Comparison of ENCODE assay signal across 11 mouse cellular contexts in the genomic region with DNA sequence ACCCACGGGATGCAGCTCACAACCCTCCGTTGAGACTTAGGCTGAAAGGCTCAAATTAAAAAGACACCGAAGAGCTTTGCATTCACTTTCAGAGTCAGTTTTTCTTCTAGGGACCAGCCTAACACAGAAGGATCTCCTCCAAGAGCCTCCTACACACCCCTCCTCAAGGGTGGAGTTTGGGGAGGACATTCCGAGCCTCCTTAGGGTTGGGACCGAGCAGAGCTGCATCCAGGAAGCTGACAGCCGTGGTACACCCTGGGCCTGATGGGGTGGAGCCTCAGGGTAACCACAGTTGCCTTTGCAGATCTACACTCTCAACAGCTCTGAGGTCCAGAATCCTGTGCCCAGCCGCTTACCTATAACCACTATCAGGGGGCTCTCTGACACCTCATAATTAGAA. TPM values are rescaled to one million over a fixed set of nuclear protein-coding genes. Genes with fewer than 3 reads are reported as not detected.
DNase-seq lines count a peak whose midpoint lies in the region; ATAC-seq lines count a peak whose summit lies in the region.
"Had no signal": no experiment of that assay in that cellular context is flagged by ENCODE, and none has a peak within 500 bp of the region (broad histone marks: within the 10 kb centered on the region; RNA-seq: fewer than 3 reads in every experiment).

No protein-coding gene starts in this region.

- H3K4me1 ChIP-seq in kidney, embryonic 15.5 days = no peaks in the 10 kb centered on the region
- peaks cover 3% of the 10 kb centered on the region; the same call in 1 of the 2 replicates for H3K4me1 ChIP-seq in brown adipose tissue, adult 24 weeks (ENCODE audit: control insufficient read depth, insufficient read depth, insufficient read length, low read length)
- H3K4me1 ChIP-seq in midbrain, embryonic 14.5 days (ENCODE audit: control insufficient read depth, insufficient read depth, low read length) = no peaks in the 10 kb centered on the region

- ATAC-seq in kidney, embryonic 15.5 days (replicated peaks; ENCODE audit: low FRiP score) = 0 out of 2 replicates have a peak, but pooled peaks have one; percentile 64
- ATAC-seq in midbrain, embryonic 14.5 days (ENCODE audit: low FRiP score, low TSS enrichment) = no peak
- ATAC-seq: hindbrain, embryonic 16.5 days; midbrain, embryonic 16.5 days had no signal

- no peak overlapping the region for H3K9ac ChIP-seq in kidney, embryonic 15.5 days
- no peak overlapping the region for H3K9ac ChIP-seq in midbrain, embryonic 14.5 days (replicated peaks; ENCODE audit: low read length)

- H3K4me3 ChIP-seq in kidney, embryonic 15.5 days (replicated peaks) = no peak overlapping the region
- H3K4me3 ChIP-seq in brown adipose tissue, adult 24 weeks (ENCODE audit: insufficient read depth, low read depth, low read length) = no peak overlapping the region
- H3K4me3 ChIP-seq in midbrain, embryonic 14.5 days (replicated peaks; ENCODE audit: low read depth, low read length) = no peak overlapping the region

- no peaks in the 10 kb centered on the region for H3K27me3 ChIP-seq in kidney, embryonic 15.5 days
- no peaks in the 10 kb centered on the region for H3K27me3 ChIP-seq in midbrain, embryonic 14.5 days (ENCODE audit: control insufficient read depth, insufficient read depth, low read length)

- peak overlapping the region; percentile 7; the same call in 1 of the 2 replicates for H3K27ac ChIP-seq in kidney, embryonic 15.5 days
- peak overlapping the region; percentile 53; the same call in 1 of the 2 replicates for H3K27ac ChIP-seq in brown adipose tissue, adult 24 weeks (replicated peaks; ENCODE audit: low read depth, low read length)
- no peak overlapping the region for H3K27ac ChIP-seq in midbrain, embryonic 14.5 days (replicated peaks; ENCODE audit: low read depth, low read length)

- H3K4me2 ChIP-seq in kidney, embryonic 15.5 days = no peak overlapping the region
- no peak overlapping the region for H3K4me2 ChIP-seq in midbrain, embryonic 14.5 days (ENCODE audit: low read length)

- 48% methylated on average over 7 of the region's 7 CpGs for WGBS in kidney, embryonic 15.5 days
- 77% methylated on average over 7 of the region's 7 CpGs for WGBS in midbrain, embryonic 14.5 days

- no peaks in the 10 kb centered on the region for H3K9me3 ChIP-seq in kidney, embryonic 15.5 days (replicated peaks)
- no peaks in the 10 kb centered on the region for H3K9me3 ChIP-seq in midbrain, embryonic 14.5 days (ENCODE audit: control insufficient read depth, low read length)

- DNase-seq in kidney, postnatal 36 days = no peak
- DNase-seq in ES-CJ7 (ENCODE audit: low read depth, low spot score) = peak; percentile 8
- DNase-seq in heart, postnatal 4 days = peak; percentile 20
- DNase-seq in midbrain, embryonic 14.5 days = no peak
- DNase-seq in cerebellum, postnatal 10 days = no peak
- DNase-seq in frontal cortex, postnatal 10 days (ENCODE audit: low spot score in 2 of 2) = no peak
- DNase-seq: adrenal gland, adult 8-10 months had no signal

- H3K36me3 ChIP-seq in kidney, embryonic 15.5 days = no peaks in the 10 kb centered on the region
- no peaks in the 10 kb centered on the region for H3K36me3 ChIP-seq in midbrain, embryonic 14.5 days (ENCODE audit: control insufficient read depth, insufficient read depth, low read length)

RNA-seq across cellular contexts. Expression of a gene that starts 23.3 kb away (rescaled TPM):
- 38.0 and 38.1 TPM in 2 replicates for polyA plus RNA-seq in kidney, embryonic 15.5 days (2015; fragmentation: Nextera tagmentation; extraction: Ambion mirVana)
- 30.5 and 32.8 TPM in 2 replicates for polyA plus RNA-seq in brown adipose tissue, adult 24 weeks (2012; ENCODE audit: insufficient read depth, insufficient read length, missing spikeins)
- total RNA-seq in heart, postnatal 4 days (2021) = 10 to 100 TPM; 40.9 to 43.2 TPM
- polyA plus RNA-seq in midbrain, embryonic 14.5 days (2014; fragmentation: Nextera tagmentation; extraction: Ambion mirVana) = 12.0 and 16.1 TPM in 2 replicates

Comparison
In these comparisons a context has a peak if more than half of its experiments do, and no peak if none do; other contexts are left out.
1. DNase-seq: peak in ES-CJ7 (single experiment) and heart, postnatal 4 days (single experiment); none in kidney, postnatal 36 days (0 of 2), midbrain, embryonic 14.5 days (single experiment), cerebellum, postnatal 10 days (0 of 2) and frontal cortex, postnatal 10 days (0 of 2).